Mouse (Mus musculus) liver, adult 2 months (tissue): ENCODE data around the gene Dcun1d3. TPM values are rescaled to one million over a fixed set of nuclear protein-coding genes. Genes with fewer than 3 reads are reported as not detected.

Source experiments
- DNase-seq: peaks from one replicate; pipeline ENCODE4 v3.0.0-alpha.2; 2011; ENCODE audit warnings: low read depth, low spot score; ENCODE audit errors: extremely low read depth
- H3K27ac ChIP-seq: fragments of 200-500 bp; replicated peaks from 2 replicates; pipeline ENCODE4 v1.5.1; 2012; ENCODE audit warnings: low read depth, mild to moderate bottlenecking, control low read depth, inconsistent platforms, low read length; ENCODE audit not compliant: insufficient read depth
- H3K27me3 ChIP-seq: fragments of 200-500 bp; 2 replicates; pipeline ENCODE4 v1.6.1; 2012; ENCODE audit warnings: mild to moderate bottlenecking, moderate library complexity, low read length, inconsistent platforms; ENCODE audit not compliant: control insufficient read depth, insufficient read depth
- H3K36me3 ChIP-seq: fragments of 200-500 bp; 2 replicates; pipeline ENCODE4 v1.6.1; 2012; ENCODE audit warnings: low read length, inconsistent platforms; ENCODE audit not compliant: control insufficient read depth, insufficient read depth
- H3K4me1 ChIP-seq: fragments of 200-500 bp; 2 replicates; pipeline ENCODE4 v1.6.1; 2011; ENCODE audit warnings: low read length; ENCODE audit not compliant: control insufficient read depth, insufficient read depth
- H3K4me3 ChIP-seq: fragments of 200-500 bp; 2 replicates; pipeline ENCODE4 v1.5.1; 2011; ENCODE audit warnings: low read depth, mild to moderate bottlenecking, control low read depth, low read length, moderate library complexity; ENCODE audit not compliant: insufficient read depth
- H3K79me2 ChIP-seq: fragments of 200-500 bp; 2 replicates; pipeline ENCODE4 v1.6.1; 2012; ENCODE audit warnings: inconsistent platforms, mild to moderate bottlenecking, low read length, moderate library complexity; ENCODE audit not compliant: control insufficient read depth, insufficient read depth
- H3K9ac ChIP-seq: fragments of 200-500 bp; 2 replicates; pipeline ENCODE4 v1.6.1; 2012; ENCODE audit warnings: low read depth, mild to moderate bottlenecking, control low read depth, inconsistent platforms, low read length
- CTCF ChIP-seq: fragments of 200-500 bp; IDR thresholded peaks from 2 replicates; pipeline ENCODE4 v1.5.1; 2011; ENCODE audit warnings: low read depth, low read length, control low read depth
- POLR2A ChIP-seq: fragments of 200-500 bp; IDR thresholded peaks from 2 replicates; pipeline ENCODE4 v1.6.1; 2011; ENCODE audit warnings: low read length, control low read depth; ENCODE audit not compliant: insufficient read depth; ENCODE audit errors: extremely low read depth
- WGBS: fragments of 180-500 bp; shearing (Covaris S2); methylation state at CpG from one replicate; pipeline ENCODE4 v1.1.7; 2018; 5-methylcytosine and 5-hydroxymethylcytosine counted together
- polyA plus RNA-seq: library from polyadenylated mRNA; depleted of rRNA; stranded (reverse); fragments of >200 nt; gene quantifications from 2 replicates; pipeline ENCODE4 v1.2.3, GENCODE M21; 2012
- total RNA-seq: library from RNA; depleted of rRNA; stranded (reverse); fragments of >200 nt; gene quantifications from 2 replicates; pipeline ENCODE4 v1.2.3, GENCODE M21; 2014

Gene Dcun1d3
- total and polyA plus RNA-seq, 2 experiments = 5.3 to 5.7 TPM

- 14% methylated on average over 1 of the region's 1 CpGs for WGBS
- peak; percentile 78 for DNase-seq
- Histone ChIP-seq H3K9ac (no peak overlapping the region), H3K4me1 (peaks cover 16% of the 10 kb centered on the region), H3K4me3 (no peak overlapping the region), H3K79me2 (peaks cover 6% of the 10 kb centered on the region; the same call in 1 of the 2 replicates), H3K27me3 (no peaks in the 10 kb centered on the region), H3K27ac (0 out of 2 replicates have a peak overlapping the region, but pooled peaks have one; percentile 21), H3K36me3 (peaks cover 8% of the 10 kb centered on the region)
- no peak for TF ChIP-seq CTCF
- TF ChIP-seq POLR2A = no peak
These were observed 30.0 kb downstream of the Dcun1d3 start for GRCm38 (mm10) chr7:119866136-119866535.

GRCm38 (mm10) chr7:119864500-119864899 is 31.6 kb downstream of the Dcun1d3 start:
- no peak overlapping the region for H3K9ac ChIP-seq
- H3K79me2 ChIP-seq = peaks cover 10% of the 10 kb centered on the region
- no peak overlapping the region for H3K27ac ChIP-seq
- TF ChIP-seq CTCF (no peak), POLR2A (no peak)
- DNase-seq = peak; percentile 32
- no peak overlapping the region for H3K4me3 ChIP-seq
- 53% methylated on average over 5 of the region's 5 CpGs for WGBS
- no peaks in the 10 kb centered on the region for H3K27me3 ChIP-seq
- H3K36me3 ChIP-seq = peaks cover 3% of the 10 kb centered on the region; the same call in 1 of the 2 replicates
- H3K4me1 ChIP-seq = peaks cover 16% of the 10 kb centered on the region

- whole genome bisulfite sequencing = 4% methylated on average over 1 of the region's 1 CpGs
- H3K27ac ChIP-seq = 0 out of 2 replicates have a peak overlapping the region, but pooled peaks have one; percentile 30
These were observed 33.9 kb downstream of the Dcun1d3 start for GRCm38 (mm10) chr7:119862167-119862566.

GRCm38 (mm10) chr7:119861335-119862091 is 34.6 kb downstream of the Dcun1d3 start:
- WGBS = 53% methylated on average over 6 of the region's 6 CpGs
- H3K4me3 ChIP-seq = no peak overlapping the region
- no peak for DNase-seq
- TF ChIP-seq POLR2A (no peak), CTCF (no peak)
- peaks cover 24% of the 10 kb centered on the region for H3K36me3 ChIP-seq
- no peaks in the 10 kb centered on the region for H3K27me3 ChIP-seq
- peaks cover 10% of the 10 kb centered on the region for H3K79me2 ChIP-seq
- H3K9ac ChIP-seq = no peak overlapping the region
- H3K4me1 ChIP-seq = peaks cover 16% of the 10 kb centered on the region
- no peak overlapping the region for H3K27ac ChIP-seq

More at GRCm38 (mm10) chr7:119862167-119862566, 33.9 kb downstream of the Dcun1d3 start:
- peaks cover 16% of the 10 kb centered on the region for H3K4me1 ChIP-seq
- no peak overlapping the region for H3K9ac ChIP-seq
- no peak overlapping the region for H3K4me3 ChIP-seq
- peaks cover 10% of the 10 kb centered on the region for H3K79me2 ChIP-seq
- H3K27me3 ChIP-seq = no peaks in the 10 kb centered on the region
- TF ChIP-seq CTCF = no peak
- TF ChIP-seq POLR2A = no peak
- peak; percentile 46 for DNase-seq
- peaks cover 21% of the 10 kb centered on the region for H3K36me3 ChIP-seq

GRCm38 (mm10) chr7:119860971-119861334 is 35.1 kb downstream of the Dcun1d3 start:
- no peak for TF ChIP-seq POLR2A
- TF ChIP-seq CTCF = no peak
- Histone ChIP-seq H3K27ac (no peak overlapping the region), H3K4me3 (no peak overlapping the region), H3K27me3 (no peaks in the 10 kb centered on the region), H3K79me2 (peaks cover 10% of the 10 kb centered on the region), H3K36me3 (peaks cover 26% of the 10 kb centered on the region), H3K9ac (no peak overlapping the region), H3K4me1 (peaks cover 11% of the 10 kb centered on the region)
- DNase-seq = no peak

GRCm38 (mm10) chr7:119860554-119860953 is 35.5 kb downstream of the Dcun1d3 start:
- Histone ChIP-seq H3K27me3 (no peaks in the 10 kb centered on the region), H3K9ac (no peak overlapping the region), H3K36me3 (peaks cover 26% of the 10 kb centered on the region), H3K27ac (no peak overlapping the region), H3K4me3 (no peak overlapping the region), H3K79me2 (peaks cover 10% of the 10 kb centered on the region), H3K4me1 (peaks cover 10% of the 10 kb centered on the region)
- 84% methylated on average over 2 of the region's 2 CpGs for WGBS
- TF ChIP-seq CTCF (no peak), POLR2A (no peak)
- no peak for DNase-seq
